Mouse (Mus musculus): Measurements from ENCODE around the gene Kcnip1.

- TF ChIP-seq CTCF (IDR thresholded peaks at IDR 0.05; ENCODE audit: low read depth, low read length) (no peak), POLR2A (IDR thresholded peaks at IDR 0.05; ENCODE audit: extremely low read depth, insufficient read depth, low read length) (no peak)
Measured at GRCm38 (mm10) chr11:33579621-33580020, 413.3 kb downstream of the Kcnip1 start.
